Mouse (Mus musculus) myocyte (in vitro differentiated cells): ENCODE data around the gene Smyd4. TPM values are rescaled to one million over a fixed set of nuclear protein-coding genes. Genes with fewer than 3 reads are reported as not detected.

Experiments
- H3K27me3 ChIP-seq: one replicate; pipeline ENCODE4 v1.6.1; 2011; ENCODE audit not compliant: control insufficient read depth, insufficient read depth, insufficient read length
- H3K36me3 ChIP-seq: one replicate; pipeline ENCODE4 v1.6.1; 2011; ENCODE audit not compliant: control insufficient read depth, insufficient read depth
- H3K4me2 ChIP-seq: one replicate; pipeline ENCODE4 v1.6.1; 2011; ENCODE audit warnings: low read depth, control low read depth
- H3K4me3 ChIP-seq: one replicate; pipeline ENCODE4 v1.5.1; 2011; ENCODE audit warnings: mild to moderate bottlenecking, control low read depth, moderate library complexity
- H3K79me2 ChIP-seq: one replicate; pipeline ENCODE4 v1.6.1; 2011; ENCODE audit not compliant: control insufficient read depth, insufficient read depth
- H3ac ChIP-seq: one replicate; pipeline ENCODE4 v1.6.1; 2011; ENCODE audit not compliant: control insufficient read depth, insufficient read length
- CEBPB ChIP-seq: IDR thresholded peaks from 2 replicates; pipeline ENCODE4 v1.6.1; 2011; ENCODE audit warnings: mild to moderate bottlenecking, moderate library complexity; ENCODE audit not compliant: poor library complexity, insufficient read depth, severe bottlenecking
- E2F4 ChIP-seq: IDR thresholded peaks from one replicate; pipeline ENCODE4 v1.6.1; 2011; ENCODE audit warnings: mild to moderate bottlenecking, control low read depth, moderate library complexity; ENCODE audit not compliant: insufficient read depth
- MAX ChIP-seq: IDR thresholded peaks from one replicate; pipeline ENCODE4 v1.6.1; 2011; ENCODE audit warnings: low read depth, mild to moderate bottlenecking, control low read depth
- MYOD1 ChIP-seq, 3 experiments: IDR thresholded peaks; one replicate each; pipeline ENCODE4 v1.6.1; 2011; ENCODE audit warnings: control low read depth in 2 of 3, low read depth in 2 of 3, mild to moderate bottlenecking in 2 of 3, moderate library complexity in 1 of 3; ENCODE audit not compliant: insufficient read length in 2 of 3, control insufficient read depth in 1 of 3
- MYOG ChIP-seq, 3 experiments: IDR thresholded peaks; one replicate each; pipeline ENCODE4 v1.6.1; 2011; ENCODE audit warnings: control low read depth in 2 of 3, low read depth in 2 of 3, mild to moderate bottlenecking in 2 of 3; ENCODE audit not compliant: insufficient read length in 2 of 3, control insufficient read depth in 1 of 3, insufficient read depth in 1 of 3
- POLR2A ChIP-seq: IDR thresholded peaks from one replicate; pipeline ENCODE4 v1.6.1; 2011; ENCODE audit warnings: low read depth, mild to moderate bottlenecking, control low read depth, moderate library complexity; ENCODE audit not compliant: insufficient read length
- POLR2AphosphoS2 ChIP-seq: IDR thresholded peaks from one replicate; pipeline ENCODE4 v1.6.1; 2011; ENCODE audit warnings: low read depth, control low read depth; ENCODE audit not compliant: insufficient read length
- REST ChIP-seq: IDR thresholded peaks from one replicate; pipeline ENCODE4 v1.6.1; 2011; ENCODE audit warnings: mild to moderate bottlenecking, control low read depth, moderate library complexity; ENCODE audit not compliant: insufficient read depth, insufficient read length
- SRF ChIP-seq: IDR thresholded peaks from one replicate; pipeline ENCODE4 v1.6.1; 2011; ENCODE audit warnings: low read depth; ENCODE audit not compliant: control insufficient read depth, insufficient read length
- TCF12 ChIP-seq: IDR thresholded peaks from one replicate; pipeline ENCODE4 v1.6.1; 2011; ENCODE audit warnings: mild to moderate bottlenecking, control low read depth; ENCODE audit not compliant: poor library complexity, insufficient read depth, severe bottlenecking
- TCF3 ChIP-seq: IDR thresholded peaks from one replicate; pipeline ENCODE4 v1.6.1; 2011; ENCODE audit warnings: low read depth, control low read depth; ENCODE audit not compliant: insufficient read length
- USF1 ChIP-seq: IDR thresholded peaks from one replicate; pipeline ENCODE4 v1.6.1; 2011; ENCODE audit warnings: low read depth, mild to moderate bottlenecking, control low read depth, moderate library complexity
- polyA plus RNA-seq: library from polyadenylated mRNA; unstranded; fragments of >200 nt; fragmentation: generic; extraction: Trizol; gene quantifications from one replicate; pipeline ENCODE4 v1.2.1, GENCODE M21; 2012; ENCODE audit warnings: missing spikeins

Gene Smyd4
- polyA plus RNA-seq, 1 experiment: 6.9 TPM

- no peak overlapping the region for H3K4me3 ChIP-seq
- peaks cover 1% of the 10 kb centered on the region for H3K36me3 ChIP-seq
- no peak overlapping the region for H3ac ChIP-seq
- TF ChIP-seq MYOG (IDR thresholded peaks at IDR 0.05; ENCODE audit: control insufficient read depth in 1 of 3, insufficient read depth in 1 of 3, insufficient read length in 2 of 3, low read depth in 2 of 3) (no peak), SRF (no peak), TCF12 (no peak), MYOD1 (IDR thresholded peaks at IDR 0.05; ENCODE audit: control insufficient read depth in 1 of 3, insufficient read length in 2 of 3, low read depth in 2 of 3) (no peak), E2F4 (no peak), REST (no peak), MAX (no peak), USF1 (no peak), TCF3 (no peak), POLR2AphosphoS2 (no peak), POLR2A (no peak), CEBPB (no peak)
- no peaks in the 10 kb centered on the region for H3K79me2 ChIP-seq
- H3K27me3 ChIP-seq: no peaks in the 10 kb centered on the region
- no peak overlapping the region for H3K4me2 ChIP-seq
These were observed 47.4 kb downstream of the Smyd4 start for GRCm38 (mm10) chr11:75395611-75396010.

GRCm38 (mm10) chr11:75397452-75397851 lies 49.2 kb downstream of the Smyd4 start:
- no peak overlapping the region for H3K4me3 ChIP-seq
- H3K79me2 ChIP-seq: no peaks in the 10 kb centered on the region
- TF ChIP-seq POLR2A: no peak
- no peak for TF ChIP-seq USF1
- no peak for TF ChIP-seq MAX
- TF ChIP-seq E2F4: no peak
- no peak for TF ChIP-seq TCF12
- TF ChIP-seq TCF3: no peak
- no peak for TF ChIP-seq REST
- TF ChIP-seq SRF: no peak
- TF ChIP-seq MYOD1 (IDR thresholded peaks at IDR 0.05; ENCODE audit: control insufficient read depth in 1 of 3, insufficient read length in 2 of 3, low read depth in 2 of 3): no peak
- no peak for TF ChIP-seq MYOG (IDR thresholded peaks at IDR 0.05; ENCODE audit: control insufficient read depth in 1 of 3, insufficient read depth in 1 of 3, insufficient read length in 2 of 3, low read depth in 2 of 3)
- TF ChIP-seq POLR2AphosphoS2: no peak
- TF ChIP-seq CEBPB: no peak
- peak overlapping the region; percentile 38 for H3K4me2 ChIP-seq
- no peak overlapping the region for H3ac ChIP-seq
- no peaks in the 10 kb centered on the region for H3K36me3 ChIP-seq
- H3K27me3 ChIP-seq: no peaks in the 10 kb centered on the region

GRCm38 (mm10) chr11:75399411-75399841 lies 51.2 kb downstream of the Smyd4 start:
- no peaks in the 10 kb centered on the region for H3K36me3 ChIP-seq
- H3ac ChIP-seq: no peak overlapping the region
- H3K4me2 ChIP-seq: peak overlapping the region; percentile 96
- peak; percentile 47 for TF ChIP-seq POLR2AphosphoS2
- TF ChIP-seq REST: no peak
- no peak for TF ChIP-seq E2F4
- TF ChIP-seq TCF3: no peak
- TF ChIP-seq MYOG (IDR thresholded peaks at IDR 0.05; ENCODE audit: control insufficient read depth in 1 of 3, insufficient read depth in 1 of 3, insufficient read length in 2 of 3, low read depth in 2 of 3): peak in 2 of 3 experiments; percentile 44 to 46
- TF ChIP-seq SRF: peak; percentile 23
- TF ChIP-seq POLR2A: peak; percentile 50
- TF ChIP-seq CEBPB: no peak
- no peak for TF ChIP-seq USF1
- TF ChIP-seq TCF12: peak; percentile 47
- TF ChIP-seq MYOD1 (IDR thresholded peaks at IDR 0.05; ENCODE audit: control insufficient read depth in 1 of 3, insufficient read length in 2 of 3, low read depth in 2 of 3): peak in 2 of 3 experiments; percentile 73 to 83
- no peak for TF ChIP-seq MAX
- H3K79me2 ChIP-seq: no peaks in the 10 kb centered on the region
- H3K4me3 ChIP-seq: peak overlapping the region; percentile 6
- no peaks in the 10 kb centered on the region for H3K27me3 ChIP-seq

GRCm38 (mm10) chr11:75400099-75400498 lies 51.9 kb downstream of the Smyd4 start:
- H3ac ChIP-seq: no peak overlapping the region
- no peak for TF ChIP-seq REST
- peak; percentile 29 for TF ChIP-seq TCF12
- TF ChIP-seq MYOG (IDR thresholded peaks at IDR 0.05; ENCODE audit: control insufficient read depth in 1 of 3, insufficient read depth in 1 of 3, insufficient read length in 2 of 3, low read depth in 2 of 3): peak; percentile 34 to 71 (median 35)
- peak; percentile 70 for TF ChIP-seq POLR2AphosphoS2
- TF ChIP-seq MAX: no peak
- peak; percentile 79 to 87 (median 84) for TF ChIP-seq MYOD1 (IDR thresholded peaks at IDR 0.05; ENCODE audit: control insufficient read depth in 1 of 3, insufficient read length in 2 of 3, low read depth in 2 of 3)
- peak; percentile 97 for TF ChIP-seq USF1
- peak; percentile 67 for TF ChIP-seq POLR2A
- H3K27me3 ChIP-seq: no peaks in the 10 kb centered on the region
- H3K4me2 ChIP-seq: peak overlapping the region; percentile 96
- H3K4me3 ChIP-seq: peak overlapping the region; percentile 6
- no peaks in the 10 kb centered on the region for H3K36me3 ChIP-seq
- no peaks in the 10 kb centered on the region for H3K79me2 ChIP-seq
